Mouse (Mus musculus) megakaryocyte, embryonic 14.5 days (primary cell): ENCODE measurements around the gene Hnrnpa0.

Experiments
- FLI1 ChIP-seq: IDR thresholded peaks from 2 replicates; pipeline ENCODE4 v1.6.1; 2012; ENCODE audit warnings: low read length, inconsistent platforms, mixed read lengths
- GATA1 ChIP-seq: IDR thresholded peaks from 3 replicates; pipeline ENCODE4 v1.6.1; 2012; ENCODE audit warnings: mixed read lengths, low read length, inconsistent platforms, borderline replicate concordance

GRCm38 (mm10) chr13:58128768-58129671 lies 664 bp upstream of the Hnrnpa0 start:
- no peak for TF ChIP-seq GATA1
- TF ChIP-seq FLI1, result no peak; the same call in 1 of the 2 replicates
